Mouse (Mus musculus): ENCODE measurements around the gene Gm13279.
"Not testable (repeated sequence)": the region's sequence is repeated elsewhere in the genome, so short reads cannot be mapped to it uniquely, and the experiment has no call there.

DNA sequence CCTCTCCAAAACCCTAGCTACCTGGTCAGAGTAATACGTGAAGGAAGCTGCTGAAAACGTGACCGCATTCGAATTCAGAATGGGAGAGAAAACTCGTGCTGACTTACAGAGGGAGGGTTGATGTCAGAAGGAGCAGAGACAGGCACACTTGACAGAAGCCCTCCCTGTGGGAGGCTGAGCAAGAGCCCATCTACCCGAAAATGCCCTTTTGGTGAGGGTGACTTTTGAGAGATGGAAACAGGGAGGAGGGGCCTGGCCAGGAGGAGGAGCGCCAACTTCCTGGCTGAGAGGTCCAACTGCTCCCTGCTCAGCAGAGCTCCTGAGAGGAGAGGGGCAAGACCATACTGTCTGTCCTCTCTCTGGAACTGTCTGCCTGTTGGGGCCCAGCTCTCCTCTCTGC lies 2.2 kb downstream of the Gm13279 start, which contains the start of gene Gm13285:
- not testable (repeated sequence) for TF ChIP-seq CTCF, EP300 (IDR thresholded peaks at IDR 0.05)

All from lung, postnatal 0 days (tissue).